Mouse (Mus musculus): ENCODE measurements at regions not wholly inside any gene's neighbourhood (a gene's known extent, or its start where the extent isn't known, plus 50 kb on each side); places are given as distances from the start of the nearest gene placed in this dataset.
A peak's percentile ranks its signal among the peaks of the same experiment; 100 is the strongest.

DNA sequence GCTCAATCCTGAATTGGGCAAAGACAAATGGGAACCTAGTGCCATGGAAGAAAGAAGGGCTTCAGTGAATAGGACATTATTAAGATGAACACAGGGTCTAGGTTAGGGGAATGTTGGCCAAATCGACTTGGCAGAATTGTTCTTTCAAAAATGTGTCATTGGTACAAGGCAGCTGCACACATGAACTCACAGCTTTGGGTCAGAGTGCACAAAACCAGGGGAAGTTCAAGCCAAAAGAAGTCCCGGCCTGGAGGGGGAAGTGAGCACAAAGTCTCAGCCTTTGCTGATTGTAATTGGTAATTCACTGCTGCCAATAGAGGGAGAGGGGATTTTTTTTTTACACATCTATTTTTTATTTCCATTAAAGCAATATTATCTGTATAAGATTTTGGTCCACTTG is 57.8 kb upstream of the Xpr1 start:
- Histone ChIP-seq H3K79me2 (replicated peaks; ENCODE audit: control insufficient read depth, extremely low read depth, insufficient read depth, poor library complexity, severe bottlenecking) (no peaks in the 10 kb centered on the region), H3K27me3 (replicated peaks) (no peaks in the 10 kb centered on the region), H3K36me3 (replicated peaks in 1 of 2; ENCODE audit: control insufficient read depth in 1 of 2, insufficient read depth in 1 of 2, low read length in 1 of 2) (no peaks in the 10 kb centered on the region), H3K4me1 (ENCODE audit: control insufficient read depth in 1 of 2, insufficient read depth in 2 of 2) (peaks cover 2 to 23% of the 10 kb centered on the region in 2 experiments; a peak in 3 of 4 replicates), H3K27ac (ENCODE audit: insufficient read depth, low read depth) (no peak overlapping the region), H3K9ac (ENCODE audit: insufficient read depth, low read depth) (no peak overlapping the region), H3K4me2 (ENCODE audit: insufficient read depth, low read depth, poor library complexity, severe bottlenecking) (no peak overlapping the region), H3K4me3 (replicated peaks in 1 of 3; ENCODE audit: low read depth in 2 of 3, low read length in 2 of 3, poor library complexity in 1 of 3) (no peak overlapping the region), H3K9me3 (replicated peaks; ENCODE audit: low read length) (no peaks in the 10 kb centered on the region)
- no peak for DNase-seq (ENCODE audit: extremely low read depth)
- in situ Hi-C loops (cut with MboI; ENCODE audit: low pct_ligation_motif_present, low pct_unique_long_range_greater_than_20kb, low sequenced_read_pairs) (no loop called here), dilution Hi-C loops (cut with MboI; ENCODE audit: extremely low pct_ligation_motif_present, extremely low pct_unique_long_range_greater_than_20kb, low sequenced_read_pairs) (no loop called here)
- TF ChIP-seq EP300 (IDR thresholded peaks at IDR 0.05; ENCODE audit: low read length) = no peak
- TF ChIP-seq USF1 (IDR thresholded peaks at IDR 0.05; ENCODE audit: low read depth, low read length) = no peak
- TF ChIP-seq CTCF (conservative IDR thresholded peaks at IDR 0.05 in 1 of 2, IDR thresholded peaks at IDR 0.05 in 1 of 2; ENCODE audit: low read depth in 2 of 2, low read length in 2 of 2) = no peak
- TF ChIP-seq JUN (IDR thresholded peaks at IDR 0.05; ENCODE audit: insufficient read depth, low read depth, low read length) = no peak
- TF ChIP-seq ETS1 (conservative IDR thresholded peaks at IDR 0.05; ENCODE audit: low read depth, low read length) = no peak
- TF ChIP-seq NELFE (IDR thresholded peaks at IDR 0.05; ENCODE audit: low read depth, low read length) = no peak
- no peak for TF ChIP-seq MAX (IDR thresholded peaks at IDR 0.05; ENCODE audit: low read length)
- no peak for TF ChIP-seq ZC3H11A (IDR thresholded peaks at IDR 0.05; ENCODE audit: low read depth, low read length)
- TF ChIP-seq TCF12 (IDR thresholded peaks at IDR 0.05; ENCODE audit: low read depth, low read length) = no peak
- no peak for TF ChIP-seq GABPA (IDR thresholded peaks at IDR 0.05; ENCODE audit: insufficient replicate concordance, low read depth, low read length)
- no peak for TF ChIP-seq ELF1 (IDR thresholded peaks at IDR 0.05; ENCODE audit: low read depth, low read length)
- no peak for TF ChIP-seq TBP (conservative IDR thresholded peaks at IDR 0.05; ENCODE audit: low read depth, low read length)
- no peak for TF ChIP-seq ZKSCAN1 (IDR thresholded peaks at IDR 0.05; ENCODE audit: borderline replicate concordance, low read depth, low read length)
- no peak for TF ChIP-seq IRF4 (IDR thresholded peaks at IDR 0.05; ENCODE audit: low read depth, low read length)
- no peak for TF ChIP-seq RAD21 (IDR thresholded peaks at IDR 0.05; ENCODE audit: low read depth, low read length)
- TF ChIP-seq MYC (IDR thresholded peaks at IDR 0.05; ENCODE audit: low read depth, low read length) = no peak
- no peak for TF ChIP-seq UBTF (IDR thresholded peaks at IDR 0.05; ENCODE audit: low read depth, low read length)
- TF ChIP-seq CHD2 (IDR thresholded peaks at IDR 0.05; ENCODE audit: low read length) = no peak
- no peak for TF ChIP-seq SMC3 (IDR thresholded peaks at IDR 0.05; ENCODE audit: low read depth, low read length)

DNA sequence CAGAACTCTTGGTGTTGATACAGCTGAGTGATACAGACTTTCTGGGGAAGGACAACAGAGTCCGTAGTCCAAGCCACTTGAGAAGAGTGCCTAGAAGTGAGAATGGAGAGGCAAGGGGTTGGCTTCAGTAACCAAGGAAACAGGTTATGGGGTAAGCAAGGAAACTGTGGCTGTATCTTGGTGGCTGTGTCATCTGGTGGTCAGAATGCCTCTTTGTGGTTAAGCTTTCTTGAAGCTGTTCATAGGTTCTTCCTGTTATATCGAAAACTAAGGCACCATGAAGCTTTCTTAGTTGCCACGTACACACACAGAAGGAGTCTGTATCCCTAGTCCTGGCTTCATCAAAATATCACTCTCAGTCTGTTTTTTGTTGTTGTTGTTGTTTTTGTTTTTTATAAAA is 59.0 kb upstream of the Xpr1 start:
- no peaks in the 10 kb centered on the region for H3K27me3 ChIP-seq (replicated peaks)
- no peak overlapping the region for H3K9ac ChIP-seq (ENCODE audit: insufficient read depth, low read depth)
- no peaks in the 10 kb centered on the region for H3K36me3 ChIP-seq (replicated peaks in 1 of 2; ENCODE audit: control insufficient read depth in 1 of 2, insufficient read depth in 1 of 2, low read length in 1 of 2)
- peaks cover under 1 to 15% of the 10 kb centered on the region in 2 experiments; a peak in 3 of 4 replicates for H3K4me1 ChIP-seq (ENCODE audit: control insufficient read depth in 1 of 2, insufficient read depth in 2 of 2)
- in situ Hi-C loops (cut with MboI; ENCODE audit: low pct_ligation_motif_present, low pct_unique_long_range_greater_than_20kb, low sequenced_read_pairs) (no loop called here), dilution Hi-C loops (cut with MboI; ENCODE audit: extremely low pct_ligation_motif_present, extremely low pct_unique_long_range_greater_than_20kb, low sequenced_read_pairs) (no loop called here)
- H3K79me2 ChIP-seq (replicated peaks; ENCODE audit: control insufficient read depth, extremely low read depth, insufficient read depth, poor library complexity, severe bottlenecking) = no peaks in the 10 kb centered on the region
- TF ChIP-seq HCFC1 (IDR thresholded peaks at IDR 0.05; ENCODE audit: low read depth, low read length) = no peak
- no peak for TF ChIP-seq SIN3A (IDR thresholded peaks at IDR 0.05; ENCODE audit: low read length)
- no peak for TF ChIP-seq GABPA (IDR thresholded peaks at IDR 0.05; ENCODE audit: insufficient replicate concordance, low read depth, low read length)
- no peak for TF ChIP-seq ZKSCAN1 (IDR thresholded peaks at IDR 0.05; ENCODE audit: borderline replicate concordance, low read depth, low read length)
- no peak for TF ChIP-seq MAFK (IDR thresholded peaks at IDR 0.05; ENCODE audit: insufficient replicate concordance, low read length)
- TF ChIP-seq ZNF384 (IDR thresholded peaks at IDR 0.05; ENCODE audit: low read depth, low read length) = no peak
- no peak for TF ChIP-seq ZMIZ1 (IDR thresholded peaks at IDR 0.05; ENCODE audit: low read depth, low read length)
- TF ChIP-seq MYC (IDR thresholded peaks at IDR 0.05; ENCODE audit: low read depth, low read length) = no peak
- TF ChIP-seq CTCF (conservative IDR thresholded peaks at IDR 0.05 in 1 of 2, IDR thresholded peaks at IDR 0.05 in 1 of 2; ENCODE audit: low read depth in 2 of 2, low read length in 2 of 2) = no peak
- no peak for TF ChIP-seq JUN (IDR thresholded peaks at IDR 0.05; ENCODE audit: insufficient read depth, low read depth, low read length)
- no peak for TF ChIP-seq MXI1 (IDR thresholded peaks at IDR 0.05; ENCODE audit: low read depth, low read length)
- no peak for TF ChIP-seq UBTF (IDR thresholded peaks at IDR 0.05; ENCODE audit: low read depth, low read length)
- TF ChIP-seq ELF1 (IDR thresholded peaks at IDR 0.05; ENCODE audit: low read depth, low read length) = no peak
- TF ChIP-seq PAX5 (IDR thresholded peaks at IDR 0.05; ENCODE audit: low read length) = no peak
- TF ChIP-seq MAZ (IDR thresholded peaks at IDR 0.05; ENCODE audit: low read depth, low read length) = no peak
- peak; percentile 31 for DNase-seq (ENCODE audit: extremely low read depth)
- H3K27ac ChIP-seq (ENCODE audit: insufficient read depth, low read depth) = no peak overlapping the region
- H3K4me3 ChIP-seq (replicated peaks in 1 of 3; ENCODE audit: low read depth in 2 of 3, low read length in 2 of 3, poor library complexity in 1 of 3) = no peak overlapping the region
- no peak overlapping the region for H3K4me2 ChIP-seq (ENCODE audit: insufficient read depth, low read depth, poor library complexity, severe bottlenecking)
- no peaks in the 10 kb centered on the region for H3K9me3 ChIP-seq (replicated peaks; ENCODE audit: low read length)
